Mouse (Mus musculus): Measurements from ENCODE around the gene Fam126b. TPM values are rescaled to one million over a fixed set of nuclear protein-coding genes. Genes with fewer than 3 reads are reported as not detected.

Gene Fam126b
- polyA plus RNA-seq, 1 experiment: 2.8 TPM

DNA sequence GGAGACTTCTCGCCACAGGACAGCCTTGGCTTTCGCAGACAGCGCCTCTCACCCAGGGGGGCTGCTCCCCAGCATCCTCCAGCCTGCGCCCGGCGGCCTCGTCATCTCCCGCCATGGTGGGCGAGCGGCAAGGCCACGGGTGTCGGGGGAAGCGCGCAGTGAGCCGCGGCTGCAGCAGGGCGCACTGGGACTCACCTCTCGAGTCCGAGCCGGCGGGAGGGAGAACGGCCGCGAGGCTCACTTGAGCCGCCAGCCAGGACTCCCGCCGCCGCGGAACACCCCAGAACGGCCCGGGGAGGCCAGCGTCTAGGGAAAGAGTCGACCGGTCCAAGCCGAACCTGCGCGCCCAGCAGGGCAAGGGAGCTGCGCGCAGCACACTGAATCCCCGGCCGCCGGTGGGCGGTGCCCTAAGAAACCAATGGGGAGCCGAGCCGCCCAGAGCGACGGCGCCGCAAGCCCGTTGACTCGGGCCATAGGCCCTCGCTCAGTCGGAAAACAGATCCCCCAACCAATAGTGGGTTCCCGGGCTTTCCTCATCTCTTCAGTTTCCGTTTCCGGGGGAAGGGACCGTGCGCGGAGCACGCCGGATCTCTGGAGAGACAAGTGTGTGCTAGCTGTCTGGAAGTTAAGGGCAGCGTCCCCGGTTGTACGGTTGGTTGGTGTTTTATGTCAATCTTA is 81.4 kb downstream of the Fam126b start, which contains the start of gene Orc2:
Gene Orc2, minus strand, starts transcription at position 533 of the 678 bp plus-strand sequence.
- Histone ChIP-seq H3K4me3 (replicated peaks; ENCODE audit: extremely low read depth, low read depth, low read length) (peak within 1 kb of the TSS; percentile 71), H3K4me1 (ENCODE audit: control insufficient read depth, insufficient read depth, low read length) (peaks cover 9% of the 10 kb centered on the region)
- WGBS: under 1% methylated on average over 64 of the region's 64 CpGs
- TF ChIP-seq POLR2A (IDR thresholded peaks at IDR 0.05; ENCODE audit: borderline replicate concordance, extremely low read depth, low read depth, low read length): peak; percentile 54; the same call in 1 of the 2 replicates
- no peak for TF ChIP-seq CTCF (IDR thresholded peaks at IDR 0.05; ENCODE audit: insufficient read depth, low read length)
- peak; percentile 86 for DNase-seq

DNA sequence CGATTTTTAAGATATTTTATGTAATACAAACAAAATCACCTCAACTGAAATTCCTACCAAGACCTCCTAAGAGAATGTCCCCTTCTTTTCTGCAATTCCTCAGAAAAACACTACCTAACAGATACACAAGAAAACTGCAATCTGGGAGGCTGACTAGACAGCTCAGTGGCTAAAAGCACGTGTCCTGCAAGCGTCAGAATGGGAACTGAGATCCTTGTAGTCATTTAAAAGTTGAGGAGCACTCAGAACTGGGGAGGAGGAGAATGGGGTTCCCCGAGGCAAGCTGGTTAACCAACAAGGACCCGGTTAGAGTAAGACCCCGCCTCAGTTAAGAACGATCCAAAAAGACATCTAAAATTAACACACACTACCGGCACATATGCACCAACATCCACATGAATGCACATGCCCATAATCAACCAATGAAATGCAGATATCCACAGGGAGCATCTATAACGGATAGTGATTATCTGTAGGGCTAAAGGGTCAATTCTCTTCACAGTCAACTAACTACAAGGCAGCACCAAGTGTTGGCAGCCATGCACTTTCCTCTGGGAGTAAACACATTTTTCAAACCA is 82.2 kb downstream of the Fam126b start:
- TF ChIP-seq POLR2A (IDR thresholded peaks at IDR 0.05; ENCODE audit: borderline replicate concordance, extremely low read depth, low read depth, low read length): no peak
- no peak for TF ChIP-seq CTCF (IDR thresholded peaks at IDR 0.05; ENCODE audit: insufficient read depth, low read length)
- peak; percentile 7 for DNase-seq
- 19% methylated on average over 9 of the region's 9 CpGs for WGBS
- peaks cover 9% of the 10 kb centered on the region for H3K4me1 ChIP-seq (ENCODE audit: control insufficient read depth, insufficient read depth, low read length)
- H3K4me3 ChIP-seq (replicated peaks; ENCODE audit: extremely low read depth, low read depth, low read length): peak overlapping the region; percentile 70

DNA sequence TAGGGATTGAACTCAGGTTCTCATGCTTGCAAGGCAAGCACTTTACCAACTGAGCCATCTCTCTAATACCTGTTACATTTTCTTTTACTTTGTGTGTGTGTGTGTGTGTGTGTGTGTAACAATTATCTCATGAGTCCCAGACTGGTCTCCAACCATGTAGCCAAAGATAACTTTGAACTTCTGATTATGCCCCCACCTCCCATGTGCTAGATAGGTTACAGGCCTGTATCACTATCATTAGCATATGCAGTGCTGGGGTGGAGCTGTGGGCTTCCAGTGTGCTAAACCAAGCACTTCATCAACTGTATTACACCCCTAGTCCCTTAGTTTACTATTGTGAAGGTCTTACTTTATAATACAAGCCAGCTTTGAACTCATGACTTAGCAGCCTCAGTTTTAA is 83.0 kb downstream of the Fam126b start:
- Histone ChIP-seq H3K4me1 (ENCODE audit: control insufficient read depth, insufficient read depth, low read length) (peaks cover 9% of the 10 kb centered on the region), H3K4me3 (replicated peaks; ENCODE audit: extremely low read depth, low read depth, low read length) (no peak overlapping the region)
- DNase-seq: no peak
- TF ChIP-seq CTCF (IDR thresholded peaks at IDR 0.05; ENCODE audit: insufficient read depth, low read length) (no peak), POLR2A (IDR thresholded peaks at IDR 0.05; ENCODE audit: borderline replicate concordance, extremely low read depth, low read depth, low read length) (no peak)

GRCm38 (mm10) chr1:58498758-58499157 is 87.4 kb downstream of the Fam126b start:
- DNase-seq: no peak
- peaks cover under 1% of the 10 kb centered on the region; the same call in 1 of the 2 replicates for H3K4me1 ChIP-seq (ENCODE audit: control insufficient read depth, insufficient read depth, low read length)
- 98% methylated on average over 1 of the region's 1 CpGs for WGBS
- no peak overlapping the region for H3K4me3 ChIP-seq (replicated peaks; ENCODE audit: extremely low read depth, low read depth, low read length)
- TF ChIP-seq POLR2A (IDR thresholded peaks at IDR 0.05; ENCODE audit: borderline replicate concordance, extremely low read depth, low read depth, low read length) (no peak), CTCF (IDR thresholded peaks at IDR 0.05; ENCODE audit: insufficient read depth, low read length) (no peak)

DNA sequence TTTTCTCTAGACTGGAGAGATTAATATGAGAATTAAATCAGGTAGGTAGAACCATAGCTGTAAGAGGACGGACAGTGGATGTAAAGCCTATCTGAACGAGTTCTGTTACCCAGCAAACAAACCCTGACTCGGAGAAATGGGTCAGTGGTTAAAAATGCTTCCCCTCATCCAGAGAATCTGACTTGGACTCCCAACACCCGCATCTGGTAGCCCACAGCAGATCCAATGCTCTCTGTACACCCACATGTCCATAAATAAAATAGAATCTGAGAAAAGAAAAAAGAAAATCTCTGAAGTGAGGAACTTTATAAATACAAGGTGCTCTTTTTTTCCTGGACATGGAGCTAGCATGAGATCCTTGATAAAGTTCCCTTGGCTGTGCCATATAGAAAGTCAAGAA is 88.4 kb downstream of the Fam126b start:
- TF ChIP-seq CTCF (IDR thresholded peaks at IDR 0.05; ENCODE audit: insufficient read depth, low read length) (no peak), POLR2A (IDR thresholded peaks at IDR 0.05; ENCODE audit: borderline replicate concordance, extremely low read depth, low read depth, low read length) (no peak)
- WGBS: 94% methylated on average over 4 of the region's 4 CpGs
- Histone ChIP-seq H3K4me1 (ENCODE audit: control insufficient read depth, insufficient read depth, low read length) (no peaks in the 10 kb centered on the region), H3K4me3 (replicated peaks; ENCODE audit: extremely low read depth, low read depth, low read length) (no peak overlapping the region)
- DNase-seq: no peak

DNA sequence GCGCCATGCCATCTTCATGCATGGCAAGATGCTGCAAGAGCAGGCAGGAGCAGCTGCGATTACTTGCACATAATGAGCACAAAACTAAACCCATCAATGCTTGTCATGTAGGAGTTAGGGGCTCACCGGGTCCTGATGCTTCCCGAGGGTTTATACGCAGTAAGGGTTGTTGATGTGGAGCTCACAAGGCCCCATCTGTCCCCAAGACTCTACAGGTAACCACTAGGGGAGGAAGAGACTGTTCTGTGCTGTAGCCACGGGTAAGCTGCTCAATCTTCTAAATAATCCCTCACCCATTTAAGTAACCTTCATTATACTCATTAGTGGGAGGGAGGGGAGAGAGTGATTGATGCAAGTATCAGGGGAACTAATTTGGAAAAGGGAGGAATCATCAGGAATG is 90.5 kb downstream of the Fam126b start:
- Histone ChIP-seq H3K4me3 (replicated peaks; ENCODE audit: extremely low read depth, low read depth, low read length) (no peak overlapping the region), H3K4me1 (ENCODE audit: control insufficient read depth, insufficient read depth, low read length) (no peaks in the 10 kb centered on the region)
- DNase-seq: no peak
- TF ChIP-seq POLR2A (IDR thresholded peaks at IDR 0.05; ENCODE audit: borderline replicate concordance, extremely low read depth, low read depth, low read length): no peak
- TF ChIP-seq CTCF (IDR thresholded peaks at IDR 0.05; ENCODE audit: insufficient read depth, low read length): no peak
- 94% methylated on average over 6 of the region's 6 CpGs for WGBS

DNA sequence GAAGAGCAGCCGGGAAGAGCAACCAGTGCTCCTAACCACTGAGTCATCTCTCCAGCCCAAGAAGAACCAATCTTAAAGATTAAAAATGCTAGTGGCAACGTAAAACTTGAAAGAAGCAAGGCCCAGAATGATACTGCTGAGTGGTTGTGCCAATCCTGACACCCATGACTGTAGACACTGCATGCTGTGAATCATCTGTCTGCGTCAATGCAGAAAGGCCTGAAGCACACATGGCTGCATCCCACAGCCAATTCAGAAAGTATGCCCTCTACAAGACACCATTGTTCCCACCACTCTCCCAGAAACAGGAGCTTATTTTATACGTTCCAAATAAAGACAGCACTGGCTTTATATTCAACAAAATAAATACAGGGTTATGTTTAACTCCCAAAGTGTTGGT is 103.5 kb downstream of the Fam126b start:
- WGBS: 96% methylated on average over 4 of the region's 4 CpGs
- no peak for DNase-seq
- Histone ChIP-seq H3K4me1 (ENCODE audit: control insufficient read depth, insufficient read depth, low read length) (no peaks in the 10 kb centered on the region), H3K4me3 (replicated peaks; ENCODE audit: extremely low read depth, low read depth, low read length) (no peak overlapping the region)
- no peak for TF ChIP-seq CTCF (IDR thresholded peaks at IDR 0.05; ENCODE audit: insufficient read depth, low read length)
- no peak for TF ChIP-seq POLR2A (IDR thresholded peaks at IDR 0.05; ENCODE audit: borderline replicate concordance, extremely low read depth, low read depth, low read length)

GRCm38 (mm10) chr1:58475662-58476061 is 110.5 kb downstream of the Fam126b start:
- 94% methylated on average over 8 of the region's 8 CpGs for WGBS

More at GRCm38 (mm10) chr1:58475662-58476061, 110.5 kb downstream of the Fam126b start:
- TF ChIP-seq POLR2A (IDR thresholded peaks at IDR 0.05; ENCODE audit: borderline replicate concordance, extremely low read depth, low read depth, low read length) (no peak), CTCF (IDR thresholded peaks at IDR 0.05; ENCODE audit: insufficient read depth, low read length) (no peak)
- DNase-seq: no peak
- Histone ChIP-seq H3K4me3 (replicated peaks; ENCODE audit: extremely low read depth, low read depth, low read length) (no peak overlapping the region), H3K4me1 (ENCODE audit: control insufficient read depth, insufficient read depth, low read length) (no peaks in the 10 kb centered on the region)

Other genes with a start within 250 kb of the Fam126b start
- 14.5 and 20.3 TPM in 2 replicates for gene Bzw1, start 193.4 kb downstream of the Fam126b start, polyA plus RNA-seq (2012; rRNA removed)
- 46.5 and 89.9 TPM in 2 replicates for gene Clk1, start 162.3 kb downstream of the Fam126b start, polyA plus RNA-seq (2012; rRNA removed)
- 13.9 and 19.2 TPM in 2 replicates for gene Nif3l1, start 141.2 kb downstream of the Fam126b start, polyA plus RNA-seq (2012; rRNA removed)
- gene Ppil3, start 140.8 kb downstream of the Fam126b start, polyA plus RNA-seq (2012; rRNA removed): 9.8 and 15.0 TPM in 2 replicates
- 9.4 and 9.8 TPM in 2 replicates for gene Orc2, start 81.2 kb downstream of the Fam126b start, polyA plus RNA-seq (2012; rRNA removed)
- 23.1 and 53.7 TPM in 2 replicates for gene Ndufb3, start 61 bp upstream of the Fam126b start, polyA plus RNA-seq (2012; rRNA removed)
- 0.11 and 0.14 TPM in 2 replicates for gene Als2cr12, start 109.7 kb upstream of the Fam126b start, polyA plus RNA-seq (2012; rRNA removed)
- 49.3 and 63.2 TPM in 2 replicates for gene Cflar, start 125.2 kb upstream of the Fam126b start, polyA plus RNA-seq (2012; rRNA removed)
- gene Casp8, start 209.1 kb upstream of the Fam126b start, polyA plus RNA-seq (2012; rRNA removed): 5.1 and 8.9 TPM in 2 replicates

All from lung, adult 2 months (tissue).